Mouse (Mus musculus) gastrocnemius, postnatal 25 days (tissue): ENCODE data around the gene Ihh. TPM values are rescaled to one million over a fixed set of nuclear protein-coding genes. Genes with fewer than 3 reads are reported as not detected.
A peak's percentile ranks its signal among the peaks of the same experiment; 100 is the strongest.

ENCODE experiments used
- DNase-seq: peaks from one replicate; pipeline ENCODE4 v3.0.0; 2022
- long read RNA-seq, 2 experiments: library from polyadenylated mRNA; stranded (forward); transcript quantifications; one replicate each; pipeline ENCODE4 v2.0.0; 2021
- total RNA-seq, 2 experiments: library from RNA; stranded (reverse); gene quantifications; 1 replicate in 1 of 2; 2 replicates in 1 of 2; pipeline ENCODE4 v1.2.3; 2021

Ihh gene
- total RNA-seq, result under 1 TPM in 1 of 2 experiments, not detected in 1; 0.15 TPM
- long read RNA-seq, experiment 1, result 0 reads
- long read RNA-seq, experiment 2, result 0 reads

DNA sequence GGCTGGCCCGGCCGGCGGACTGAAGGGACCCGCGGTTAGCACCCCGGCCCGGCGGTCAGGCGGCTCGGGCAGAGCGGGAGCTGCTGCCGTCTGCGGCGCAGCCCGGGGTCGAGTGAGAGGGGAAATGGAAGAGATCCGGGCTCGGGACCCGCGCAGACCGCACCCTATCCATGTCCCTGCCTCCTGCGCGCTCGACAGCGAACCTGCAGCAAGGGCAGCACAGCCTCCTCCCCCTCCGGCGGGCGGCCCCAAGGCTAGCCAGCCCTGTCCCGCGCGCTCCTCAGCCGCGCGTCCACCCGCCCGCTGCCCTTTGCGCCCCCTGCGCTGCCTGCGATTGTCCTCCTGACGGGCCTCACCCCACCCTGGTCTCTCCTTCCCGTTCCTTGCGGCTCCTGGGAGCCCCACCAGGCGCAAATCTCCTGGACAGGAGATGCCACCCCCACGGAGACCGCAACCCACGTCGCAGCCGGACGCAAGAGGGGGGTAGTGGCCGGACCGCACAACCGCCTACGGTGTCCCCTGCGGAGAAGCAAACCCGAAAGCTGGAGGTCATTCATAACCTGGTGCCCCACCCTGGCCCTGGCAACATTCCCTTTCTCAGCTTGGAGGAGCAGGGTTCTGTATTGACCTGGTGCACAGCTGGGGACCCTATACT, at the start of gene Ihh:
Gene Ihh (minus strand): TSS at position 117 of the 655 bp plus-strand sequence.
- DNase-seq, result no peak

DNA sequence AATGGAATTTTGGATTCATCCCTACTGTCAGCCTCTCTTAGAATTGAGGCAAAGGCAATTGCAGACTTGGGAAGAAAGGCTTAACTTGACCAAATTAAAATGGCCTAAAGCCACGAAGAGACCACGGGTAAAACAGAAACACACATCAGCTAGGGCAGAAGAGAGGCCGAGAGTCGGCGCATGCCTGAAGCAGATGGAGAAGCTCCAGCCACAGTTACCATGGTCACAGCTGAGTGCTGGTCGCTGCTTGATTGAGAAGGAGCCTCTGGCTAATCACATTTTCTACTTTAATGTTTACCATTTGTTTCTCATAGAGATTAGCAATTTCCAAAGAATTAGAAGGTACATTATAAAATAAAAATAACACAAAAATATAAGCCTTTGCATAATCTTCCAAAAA, 49.7 kb upstream of the Ihh start:
- DNase-seq, result no peak

DNA sequence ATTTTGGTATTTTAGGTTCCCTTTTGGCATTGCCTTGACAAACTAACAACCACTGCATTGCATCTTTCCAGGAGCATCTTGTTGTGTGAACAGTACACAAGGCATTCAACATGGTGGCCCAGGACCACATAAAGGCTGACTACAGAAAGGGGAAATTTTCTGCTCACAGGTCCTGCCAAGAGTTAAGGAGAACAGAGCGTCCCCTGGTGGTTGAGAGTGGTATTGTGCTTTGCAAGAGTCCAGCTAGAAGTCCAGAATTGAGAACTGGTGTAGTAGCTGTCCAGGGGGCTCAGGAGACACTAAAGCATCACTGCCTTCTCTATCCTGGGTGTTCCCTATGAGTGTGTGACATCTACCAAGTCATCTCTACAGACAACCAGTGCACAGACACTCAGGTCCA, 49.0 kb upstream of the Ihh start:
- DNase-seq, result no peak

DNA sequence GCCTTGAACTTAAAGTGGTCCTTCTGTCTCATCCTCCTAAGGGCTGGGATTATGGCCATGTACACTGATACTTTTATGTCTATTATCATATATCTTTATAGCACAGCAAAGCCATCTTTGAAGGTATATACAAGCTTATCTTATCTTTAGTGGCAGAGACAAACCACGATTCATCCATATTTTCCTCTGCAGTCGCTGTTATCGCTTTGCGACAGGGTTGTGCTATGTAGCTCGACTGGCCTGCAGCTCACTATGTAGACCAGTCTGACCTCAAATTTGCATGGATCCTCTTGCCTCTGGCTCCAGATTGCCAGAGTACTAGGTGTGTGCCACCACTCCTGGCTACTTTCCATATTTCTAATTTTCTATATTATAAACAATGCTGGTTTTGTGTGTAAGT, 47.7 kb upstream of the Ihh start:
- DNase-seq, result no peak

DNA sequence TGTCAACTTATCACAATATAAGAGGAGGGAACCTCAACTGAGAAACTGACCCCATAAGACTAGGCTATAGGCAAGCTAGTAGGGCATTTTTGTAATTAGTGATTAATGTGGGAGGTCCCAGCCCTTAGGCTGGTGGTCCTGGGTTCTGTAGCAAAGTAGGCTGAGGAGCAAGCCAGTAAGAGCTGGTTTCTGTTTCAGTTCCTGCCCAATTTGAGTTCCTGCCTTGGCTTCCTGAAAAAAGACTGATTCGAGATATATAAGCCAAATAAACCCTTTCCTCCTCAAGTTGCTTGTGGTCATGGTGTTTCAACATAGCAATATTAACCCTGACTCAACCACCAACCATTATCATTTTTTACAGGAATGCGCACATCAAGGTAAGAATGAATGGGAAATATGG, 45.8 kb upstream of the Ihh start:
- DNase-seq, result no peak

DNA sequence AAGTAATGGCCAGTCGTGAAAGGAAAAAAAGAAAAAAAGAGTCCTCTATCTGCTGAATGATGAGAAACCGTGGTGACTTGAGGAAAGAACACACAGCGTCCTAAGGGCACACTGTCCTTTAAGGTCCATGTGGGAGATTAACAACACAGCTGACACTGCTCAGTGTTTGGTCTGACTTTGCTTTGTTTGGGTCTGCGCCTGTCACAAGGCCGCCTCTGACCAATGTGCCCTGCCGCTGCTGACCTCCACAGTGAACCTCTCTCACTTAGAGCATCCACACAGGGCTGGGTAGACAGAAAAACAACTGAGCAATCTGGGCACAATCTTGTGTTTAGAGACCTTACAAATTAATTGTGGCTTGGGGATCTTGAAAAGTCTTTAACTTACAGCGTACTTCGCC, 25.5 kb upstream of the Ihh start:
- DNase-seq, result no peak

DNA sequence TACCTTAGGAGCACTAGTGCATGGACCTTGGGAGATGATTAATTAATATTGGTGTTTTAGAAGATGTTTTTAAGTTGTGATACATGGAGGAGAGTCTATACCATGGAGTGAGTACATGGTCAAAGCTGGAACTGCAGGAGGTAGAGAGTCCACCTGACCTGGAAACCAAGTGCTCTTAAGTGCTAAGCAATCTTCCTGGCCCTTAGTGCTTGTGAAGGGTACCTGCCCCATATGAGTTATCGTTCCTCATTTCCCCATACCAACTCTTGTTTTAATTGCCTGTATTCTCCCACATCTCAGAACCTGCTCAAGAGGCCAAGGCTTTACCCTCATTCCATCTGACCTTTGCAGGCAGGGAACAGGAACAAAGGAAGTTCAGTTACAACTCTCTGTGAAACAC, 24.5 kb upstream of the Ihh start:
- no peak for DNase-seq

DNA sequence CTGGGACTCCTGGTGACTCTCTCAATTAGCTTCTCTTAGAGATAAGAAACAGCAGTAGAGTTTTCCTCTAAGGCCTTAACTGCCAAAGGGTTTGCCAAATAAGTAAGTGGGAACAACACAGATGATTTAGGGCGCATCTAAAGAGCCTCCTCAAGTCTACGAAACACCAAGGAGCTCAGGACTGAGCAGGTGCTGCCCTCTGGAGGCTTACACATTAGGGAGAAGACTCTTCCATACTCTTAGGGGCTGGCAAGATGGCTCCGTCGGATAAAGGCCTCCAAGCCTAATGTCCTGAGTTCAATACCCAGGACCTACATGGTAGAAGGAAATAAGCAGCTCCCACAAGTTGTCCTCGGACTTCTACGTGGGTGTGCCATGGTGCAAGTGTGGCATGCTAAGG, 22.1 kb upstream of the Ihh start:
- DNase-seq, result no peak

DNA sequence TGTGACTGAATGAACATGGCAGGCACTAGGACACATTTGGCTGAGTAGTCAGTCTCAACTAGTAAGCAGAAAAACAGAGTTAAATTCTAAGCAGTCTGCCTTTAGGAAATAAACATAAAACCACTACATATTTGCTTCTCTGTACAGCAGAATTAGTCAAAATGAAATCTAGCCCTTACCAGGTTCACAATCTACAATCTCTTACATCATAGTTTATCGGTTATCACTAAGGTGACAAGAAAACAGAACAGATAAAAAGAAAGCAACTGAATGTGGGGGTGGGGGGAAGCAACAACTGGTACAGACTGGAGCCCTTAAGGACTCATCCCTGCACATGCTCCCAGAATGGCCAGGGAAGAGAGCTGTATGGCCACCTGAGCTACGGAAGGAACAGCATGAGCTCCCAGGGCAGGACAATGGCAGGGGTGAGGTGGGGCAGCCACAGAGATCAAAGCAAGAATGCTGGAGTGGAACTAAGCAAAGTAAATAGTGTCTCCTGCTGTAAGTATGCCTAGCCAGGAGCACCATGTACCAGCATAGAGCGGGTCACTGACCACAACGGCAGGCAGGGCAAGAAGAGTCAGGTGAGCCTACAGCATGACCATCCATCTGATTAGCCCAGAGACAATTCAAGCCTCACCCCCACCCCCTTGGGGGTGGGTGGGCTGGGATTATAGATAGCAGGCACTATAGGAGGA, 20.0 kb upstream of the Ihh start:
- DNase-seq, result no peak

DNA sequence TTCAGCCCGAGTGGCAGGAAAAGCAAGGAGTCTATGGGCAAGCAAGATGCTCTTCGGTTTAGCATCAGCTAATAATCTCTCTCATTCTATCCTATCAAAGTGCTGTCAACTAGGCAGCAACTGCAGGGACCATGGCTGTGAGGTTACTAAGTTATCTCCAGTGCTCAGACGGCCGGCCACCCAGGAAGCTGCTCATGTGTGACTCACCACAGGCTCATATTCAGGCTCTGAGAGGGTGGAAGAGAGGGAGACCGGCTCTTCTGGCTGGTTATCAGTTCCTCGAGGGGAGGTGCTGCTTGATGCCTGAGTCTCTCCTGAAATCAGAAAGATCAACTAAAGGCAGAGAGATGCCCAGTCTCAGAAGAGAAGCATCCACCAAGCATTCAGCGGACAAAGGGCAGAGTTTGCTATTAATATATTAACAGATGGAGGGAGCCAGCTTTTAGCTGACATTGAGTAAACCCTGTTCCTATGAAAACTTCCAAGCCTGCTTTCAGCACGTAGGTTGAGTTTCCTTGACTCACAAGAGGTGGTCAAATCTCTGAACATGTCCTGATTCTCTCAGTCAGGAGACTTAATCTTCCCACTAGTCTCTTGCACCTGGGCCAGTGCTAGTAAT, 16.6 kb upstream of the Ihh start:
- no peak for DNase-seq

DNA sequence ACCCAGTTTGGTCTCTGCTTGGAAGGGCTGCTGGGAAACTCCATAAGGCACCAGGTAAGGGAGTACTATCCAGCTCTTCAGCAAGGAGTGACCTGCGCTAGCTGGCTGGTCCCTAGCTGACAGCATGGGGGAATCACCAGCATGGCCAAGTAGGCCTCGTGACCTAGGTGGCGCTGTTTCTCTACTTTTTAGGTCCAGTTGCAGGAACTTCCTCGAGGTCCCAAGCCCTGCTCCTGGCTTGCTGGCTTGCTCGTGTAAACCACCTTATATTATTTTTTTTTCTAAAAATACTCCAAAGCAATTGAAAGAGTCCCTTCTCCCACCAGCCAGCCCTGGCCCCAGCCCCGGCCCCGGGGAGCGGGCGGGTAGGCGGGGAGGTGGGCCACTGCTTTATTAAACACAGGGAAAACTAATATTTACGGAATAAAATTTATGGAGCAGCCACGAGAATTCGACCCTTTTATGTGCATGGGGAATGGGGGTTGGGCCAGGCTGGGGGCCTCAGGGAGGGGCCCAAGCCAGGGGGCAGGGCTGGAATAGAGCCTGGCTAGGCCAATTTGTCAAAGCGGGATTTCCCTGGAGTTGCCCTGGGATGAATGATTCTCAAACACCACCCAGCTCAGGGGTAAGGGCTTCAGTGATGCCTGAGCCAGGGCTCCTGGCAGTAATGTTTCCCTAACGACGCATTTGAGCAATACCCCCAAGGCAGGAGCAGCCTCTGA, 13.2 kb upstream of the Ihh start:
- DNase-seq, result peak; percentile 45

DNA sequence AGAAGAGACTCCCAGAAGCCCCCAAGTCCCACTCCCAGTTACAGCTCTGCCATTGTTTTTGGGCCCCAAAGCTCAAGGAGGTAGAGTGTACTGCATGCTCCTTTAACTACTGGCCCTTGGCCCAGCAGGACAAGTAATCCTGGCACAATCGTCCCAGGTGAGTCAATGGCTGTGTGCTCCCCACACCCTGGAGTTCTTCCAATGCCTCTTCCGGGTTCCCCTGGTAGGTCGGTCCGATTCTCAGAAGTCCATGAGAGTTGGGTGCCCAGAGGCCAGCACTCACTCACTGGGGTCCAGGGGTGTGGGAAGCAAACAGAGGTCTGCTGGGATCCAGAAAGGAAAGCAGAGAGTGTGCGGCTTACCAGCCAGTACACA, 11.4 kb upstream of the Ihh start:
- DNase-seq, result no peak

DNA sequence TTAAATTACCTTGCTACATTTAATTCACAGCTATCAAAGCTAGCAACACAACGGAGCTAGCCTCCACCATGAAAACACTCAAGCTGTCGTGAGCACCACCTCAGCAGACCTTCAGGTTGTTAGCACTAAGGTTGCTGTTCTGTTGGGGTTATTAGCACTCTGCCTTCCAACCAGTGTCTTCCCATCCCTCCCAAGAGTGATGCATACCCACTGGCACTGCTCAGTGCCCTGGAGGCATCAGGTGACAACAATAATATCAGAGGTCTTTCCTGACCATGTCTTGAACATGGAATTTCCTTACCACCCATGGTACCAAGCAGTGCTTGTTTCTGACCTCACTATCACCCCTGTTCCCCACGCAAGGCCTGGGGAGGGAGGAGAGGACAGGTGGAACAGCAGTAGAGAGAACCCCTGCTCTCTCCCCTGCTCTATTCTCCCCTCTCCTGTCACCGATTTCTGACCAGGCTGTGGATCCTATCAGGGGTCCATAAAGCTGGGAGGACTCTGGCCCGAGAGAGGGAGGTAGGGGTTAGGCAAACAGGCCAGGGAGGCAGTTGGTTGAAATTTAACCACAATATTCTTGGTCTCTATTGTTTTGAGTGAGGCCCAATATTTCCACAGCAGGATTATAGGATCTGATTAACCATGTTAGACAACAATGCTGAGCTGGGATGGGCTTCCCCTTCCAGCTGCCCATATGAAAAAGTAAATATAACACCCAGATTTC, 10.8 kb upstream of the Ihh start:
- DNase-seq, result no peak

DNA sequence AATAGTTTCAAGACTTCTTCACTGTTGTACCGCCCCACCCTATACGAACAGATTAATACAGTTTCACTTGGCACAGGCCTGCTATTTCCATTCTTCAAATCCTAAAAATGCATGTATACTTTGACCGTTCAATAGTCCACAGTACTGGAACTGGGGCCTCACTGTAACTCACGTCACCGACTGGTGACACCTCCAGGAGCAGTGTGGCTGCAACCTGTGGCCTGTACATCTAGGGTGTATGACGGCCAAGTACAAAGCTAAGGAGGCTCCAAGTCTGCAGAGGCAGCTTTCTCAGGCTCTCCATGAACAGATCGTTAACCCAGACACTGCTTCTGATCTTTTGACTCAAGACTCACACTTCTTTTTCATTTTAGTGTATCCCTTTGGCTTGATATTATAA, 10.2 kb upstream of the Ihh start:
- no peak for DNase-seq

DNA sequence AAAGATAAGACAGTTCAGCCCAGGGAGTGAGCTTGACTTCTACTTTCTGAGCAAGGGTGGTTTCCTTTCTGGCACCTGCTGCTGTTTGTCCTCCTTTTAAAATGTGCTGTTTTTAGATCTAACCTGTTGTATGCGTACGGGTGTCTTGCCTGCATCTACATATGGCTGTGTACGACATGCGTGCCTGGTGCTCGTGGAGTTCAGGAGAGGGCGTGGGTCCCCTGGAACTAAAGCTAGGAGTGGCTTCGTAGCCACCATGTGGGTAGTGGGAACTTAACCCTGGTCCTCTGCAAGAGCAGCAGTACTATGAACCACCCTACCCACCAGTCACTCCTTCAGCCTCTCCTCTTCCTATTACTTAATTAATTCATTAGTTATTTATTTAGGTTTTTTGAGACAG, 8.6 kb upstream of the Ihh start:
- DNase-seq, result no peak

DNA sequence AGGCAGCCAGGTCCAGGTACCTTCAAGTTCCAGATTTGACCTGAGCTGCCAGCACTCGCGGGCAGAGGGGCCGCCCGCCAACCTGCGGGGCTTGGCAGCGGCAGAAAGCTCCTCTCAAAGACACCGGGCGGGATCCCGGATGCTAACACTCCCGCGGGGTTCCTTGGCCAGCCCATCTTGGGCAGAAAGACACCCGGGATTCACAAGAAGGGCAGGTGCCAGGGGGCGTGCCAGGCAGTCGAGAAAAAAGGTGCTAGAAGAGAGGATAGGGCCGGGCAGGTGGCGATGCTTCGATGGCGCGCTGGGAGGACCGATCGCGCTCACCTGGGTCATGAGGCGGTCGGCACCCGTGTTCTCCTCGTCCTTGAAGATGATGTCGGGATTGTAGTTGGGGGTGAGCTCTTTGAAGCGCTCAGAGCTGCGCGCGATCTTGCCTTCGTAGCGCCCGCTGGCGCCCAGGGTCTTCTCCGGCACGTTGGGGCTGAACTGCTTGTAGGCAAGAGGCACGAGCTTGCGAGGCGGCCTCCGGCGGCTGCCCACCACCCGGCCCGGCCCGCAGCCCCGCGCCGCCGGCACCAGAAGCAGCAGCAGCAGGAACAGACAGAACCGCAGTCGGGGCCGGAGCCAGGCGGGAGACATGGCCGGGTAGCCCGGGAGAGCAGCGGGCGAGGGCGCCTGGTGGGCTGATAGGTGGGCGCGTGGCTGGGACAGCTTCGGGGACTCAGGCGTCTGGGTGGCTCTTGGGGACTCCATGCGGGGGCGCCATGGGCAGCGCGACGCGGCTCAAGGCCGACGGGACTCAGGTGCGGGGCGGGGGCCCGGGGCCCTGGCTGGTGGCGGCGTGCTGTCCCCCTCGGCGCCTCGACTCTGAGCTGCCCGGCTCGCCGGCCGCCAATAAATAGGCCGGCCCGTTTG, 639 bp downstream of the Ihh start:
- DNase-seq, result no peak

DNA sequence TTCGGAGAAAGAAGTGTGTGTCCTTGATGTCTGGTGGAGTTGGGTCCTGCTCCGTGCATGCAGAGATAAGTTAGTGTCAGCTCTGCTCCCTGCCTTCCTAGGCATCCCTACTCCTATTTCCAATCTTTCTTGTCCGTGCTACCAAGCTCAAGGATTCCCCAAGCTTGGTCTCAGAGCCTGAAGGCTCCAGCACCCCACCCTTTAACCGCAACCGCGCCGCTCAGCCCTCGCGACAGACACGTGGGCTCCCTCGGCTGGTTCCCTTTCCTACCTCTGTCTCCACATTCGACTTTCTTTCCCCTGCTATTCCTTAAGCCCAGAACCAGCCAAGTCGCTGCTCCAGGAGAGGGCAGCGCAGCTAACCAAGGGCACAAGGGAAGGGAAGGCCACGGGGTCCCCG, 1.4 kb downstream of the Ihh start:
- no peak for DNase-seq

DNA sequence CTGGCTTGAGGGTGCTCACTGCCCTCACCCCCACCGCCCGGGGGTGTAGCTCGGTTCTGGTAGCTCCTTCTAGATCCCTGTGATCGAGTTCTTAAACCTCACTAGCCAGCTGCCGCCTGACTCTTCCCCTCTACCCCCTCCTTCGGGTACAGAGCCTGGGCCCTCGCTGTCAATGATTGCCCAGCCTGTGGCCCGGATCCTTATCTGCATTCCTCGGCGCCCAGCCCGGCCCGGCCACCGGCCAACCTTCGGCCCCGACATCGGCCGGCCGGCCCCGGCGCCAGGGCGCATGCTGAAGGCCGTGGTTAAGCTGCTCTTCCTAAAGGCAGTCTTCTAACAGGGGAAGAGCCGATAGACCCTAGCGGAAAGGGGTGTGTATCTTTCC, 1.8 kb downstream of the Ihh start:
- DNase-seq, result no peak

DNA sequence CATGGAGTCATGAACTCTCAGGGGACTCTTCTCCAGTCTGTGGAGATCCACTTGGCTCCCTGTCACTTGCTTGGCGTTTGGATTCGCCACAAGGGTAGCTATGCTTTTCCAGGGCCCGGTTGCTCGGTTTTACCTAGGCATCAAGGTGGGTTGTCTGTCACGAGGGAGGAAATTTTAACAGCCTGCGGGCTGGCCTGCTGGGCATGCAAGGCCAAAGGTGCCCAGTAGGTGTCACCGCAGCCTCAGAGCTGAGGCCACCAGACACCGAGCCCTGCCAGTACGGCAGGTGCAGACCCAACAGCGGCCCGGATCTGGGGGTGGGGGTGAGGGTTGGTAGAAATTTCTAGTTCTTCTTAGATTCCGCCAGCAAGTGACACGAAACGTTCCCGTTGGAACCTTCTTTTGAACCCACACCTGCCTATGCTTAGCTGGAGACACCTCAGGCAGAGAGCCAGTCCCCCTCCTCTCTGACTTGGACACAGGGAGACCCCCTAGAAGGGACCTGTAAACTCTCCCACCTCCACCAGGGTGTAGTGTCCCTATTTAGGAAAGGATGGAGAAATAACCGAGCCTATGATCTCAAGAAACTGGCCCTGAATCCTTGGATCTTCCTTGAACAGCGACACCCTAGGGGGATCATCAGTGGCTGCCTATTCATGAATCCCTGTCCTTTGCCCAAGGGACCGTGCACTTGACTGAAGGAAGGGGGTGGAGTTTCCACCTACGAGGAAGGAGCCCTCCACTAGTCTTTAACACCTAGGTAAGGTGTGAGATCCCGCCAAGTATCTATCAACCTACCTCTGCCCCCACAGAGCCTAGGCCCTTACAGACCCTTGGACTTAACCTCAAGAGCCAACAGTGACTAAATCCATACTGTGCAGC, 2.4 kb downstream of the Ihh start:
- DNase-seq, result peak; percentile 35

DNA sequence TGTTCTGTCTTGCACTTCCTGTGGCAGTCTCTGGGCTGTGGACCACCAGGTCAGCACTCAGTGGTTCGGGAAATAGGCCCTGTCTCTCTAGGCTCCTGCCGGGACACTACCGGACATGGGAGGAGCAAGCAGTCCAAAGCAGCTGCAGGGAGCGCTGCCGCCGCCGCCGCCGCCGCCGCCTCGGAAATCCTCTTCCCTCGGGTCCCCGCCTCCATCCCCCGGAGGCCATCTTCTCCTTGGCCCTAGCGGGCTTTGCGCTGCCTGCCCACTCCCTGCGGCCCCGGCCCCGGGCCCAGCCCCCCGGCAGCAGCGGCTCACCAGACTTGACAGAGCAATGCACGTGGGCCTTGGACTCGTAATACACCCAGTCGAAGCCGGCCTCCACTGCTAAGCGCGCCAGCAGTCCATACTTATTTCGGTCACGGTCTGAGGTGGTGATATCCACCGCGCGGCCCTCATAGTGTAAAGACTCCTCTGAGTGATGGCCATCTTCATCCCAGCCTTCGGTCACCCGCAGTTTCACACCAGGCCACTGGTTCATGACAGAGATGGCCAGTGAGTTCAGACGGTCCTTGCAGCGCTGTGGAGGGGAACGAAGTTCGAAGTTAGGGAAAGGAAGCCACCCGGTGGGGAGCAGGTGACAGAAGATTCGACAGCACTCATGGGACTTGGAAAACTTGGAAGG, 3.3 kb downstream of the Ihh start:
- no peak for DNase-seq
